Mouse (Mus musculus): ENCODE data around the gene Vmn2r43. TPM values are rescaled to one million over a fixed set of nuclear protein-coding genes. Genes with fewer than 3 reads are reported as not detected.
"Not testable (repeated sequence)": the region's sequence is repeated elsewhere in the genome, so short reads cannot be mapped to it uniquely, and the experiment has no call there.

Vmn2r43 gene
- polyA plus RNA-seq (2015; fragmentation: Nextera tagmentation; extraction: Ambion mirVana): not detected in 2 replicates

DNA sequence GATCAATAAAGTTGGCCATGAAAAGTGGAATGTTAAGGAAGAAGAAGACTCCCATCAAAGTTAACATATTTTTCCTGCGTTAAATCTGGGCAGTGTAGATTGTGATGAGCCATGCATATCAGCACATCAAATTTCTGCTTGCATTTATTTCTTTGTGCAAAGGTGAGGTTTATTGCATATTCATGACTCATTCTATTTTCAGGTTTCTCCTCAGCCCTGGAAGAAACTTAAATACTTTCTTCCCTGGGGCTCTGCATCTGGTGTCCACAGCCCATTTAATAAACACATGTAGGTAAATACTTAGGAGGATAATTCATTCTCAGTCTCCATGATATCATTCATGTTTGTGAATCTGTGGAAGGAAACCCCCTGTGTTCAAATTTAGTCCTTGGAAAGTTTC lies at the start of gene Vmn2r43:
TSS of gene Vmn2r43 (minus strand) at position 101 of the 400 bp plus-strand sequence.
- H3K4me2 ChIP-seq; H3K9ac ChIP-seq; H3K9me3 ChIP-seq; H3K4me3 ChIP-seq; H3K27me3 ChIP-seq (replicated peaks); H3K27ac ChIP-seq (replicated peaks); H3K4me1 ChIP-seq; H3K36me3 ChIP-seq; ATAC-seq (ENCODE audit: extremely low read depth, insufficient number of reproducible peaks, low FRiP score, low TSS enrichment): not testable (repeated sequence)
- WGBS: no CpG with 5 or more reads among the region's 1 CpGs

GRCm38 (mm10) chr7:8200220-8200619 lies 60.2 kb downstream of the Vmn2r43 start, which contains the start of gene Vmn2r42:
Gene Vmn2r42, minus strand, starts transcription at chr7:8200320.
- ATAC-seq (ENCODE audit: extremely low read depth, insufficient number of reproducible peaks, low FRiP score, low TSS enrichment); H3K27me3 ChIP-seq (replicated peaks); H3K36me3 ChIP-seq; H3K4me2 ChIP-seq; H3K9ac ChIP-seq; H3K4me1 ChIP-seq; H3K27ac ChIP-seq (replicated peaks); H3K9me3 ChIP-seq; H3K4me3 ChIP-seq: not testable (repeated sequence)
- no CpG with 5 or more reads among the region's 2 CpGs for WGBS

Other genes starting within 250 kb of the Vmn2r43 start
- gene Vmn2r41, start 98.9 kb downstream of the Vmn2r43 start, polyA plus RNA-seq (2015; fragmentation: Nextera tagmentation; extraction: Ambion mirVana): not detected in 2 replicates
- not detected in 2 replicates for gene Vmn2r42, start 60.3 kb downstream of the Vmn2r43 start, polyA plus RNA-seq (2015; fragmentation: Nextera tagmentation; extraction: Ambion mirVana)
- gene Vmn2r44, start 122.7 kb upstream of the Vmn2r43 start, polyA plus RNA-seq (2015; fragmentation: Nextera tagmentation; extraction: Ambion mirVana): not detected in 2 replicates
- not detected in 2 replicates for gene Vmn2r45, start 228.5 kb upstream of the Vmn2r43 start, polyA plus RNA-seq (2015; fragmentation: Nextera tagmentation; extraction: Ambion mirVana)